ENCODE assay signal across 16 mouse cellular contexts in genomic region chr11:28709511-28709910, GRCm38 (mm10).
"Had no signal": no experiment of that assay in that cellular context is flagged by ENCODE, and none has a peak within 500 bp of the region (broad histone marks: within the 10 kb centered on the region; RNA-seq: fewer than 3 reads in every experiment).

No protein-coding gene starts in this region.

- H3K9me3 ChIP-seq: neural tube, embryonic 12.5 days; neural tube, embryonic 13.5 days; neural tube, embryonic 15.5 days; stomach, embryonic 15.5 days had no signal

- H3K36me3 ChIP-seq: neural tube, embryonic 12.5 days; neural tube, embryonic 13.5 days; neural tube, embryonic 15.5 days; stomach, embryonic 15.5 days had no signal

- DNase-seq: right cerebral cortex, adult 18-20 months; right cerebral cortex, postnatal 14 days; right cerebral cortex, postnatal 25 days; right cerebral cortex, postnatal 4 days; spleen, adult 18-20 months; thymus, adult 18-20 months; thymus, adult 2 months; thymus, postnatal 14 days; thymus, postnatal 25 days; thymus, postnatal 36 days; thymus, postnatal 4 days had no signal

- H3K27me3 ChIP-seq: neural tube, embryonic 12.5 days; neural tube, embryonic 13.5 days; neural tube, embryonic 15.5 days; stomach, embryonic 15.5 days had no signal

- H3K4me1 ChIP-seq: neural tube, embryonic 12.5 days; neural tube, embryonic 13.5 days; neural tube, embryonic 15.5 days; stomach, embryonic 15.5 days had no signal

- H3K4me3 ChIP-seq: neural tube, embryonic 12.5 days; neural tube, embryonic 13.5 days; neural tube, embryonic 15.5 days; stomach, embryonic 15.5 days had no signal

- H3K4me2 ChIP-seq: neural tube, embryonic 12.5 days; neural tube, embryonic 13.5 days; neural tube, embryonic 15.5 days; stomach, embryonic 15.5 days had no signal

- H3K27ac ChIP-seq: neural tube, embryonic 12.5 days; neural tube, embryonic 13.5 days; neural tube, embryonic 15.5 days; stomach, embryonic 15.5 days; stomach, postnatal 0 days had no signal

- H3K9ac ChIP-seq: neural tube, embryonic 12.5 days; neural tube, embryonic 13.5 days; neural tube, embryonic 15.5 days; stomach, embryonic 15.5 days had no signal
